Mouse (Mus musculus) lung, postnatal 0 days (tissue): ENCODE results near the gene Tnfrsf1a.

ENCODE experiments used
- CTCF ChIP-seq: IDR thresholded peaks from 2 replicates; pipeline ENCODE4 v1.5.1; 2016; ENCODE audit warnings: antibody characterized with exemption, mild to moderate bottlenecking
- EP300 ChIP-seq: IDR thresholded peaks from 2 replicates; pipeline ENCODE4 v1.6.1; 2016; ENCODE audit warnings: antibody characterized with exemption, mild to moderate bottlenecking, control low read depth

DNA sequence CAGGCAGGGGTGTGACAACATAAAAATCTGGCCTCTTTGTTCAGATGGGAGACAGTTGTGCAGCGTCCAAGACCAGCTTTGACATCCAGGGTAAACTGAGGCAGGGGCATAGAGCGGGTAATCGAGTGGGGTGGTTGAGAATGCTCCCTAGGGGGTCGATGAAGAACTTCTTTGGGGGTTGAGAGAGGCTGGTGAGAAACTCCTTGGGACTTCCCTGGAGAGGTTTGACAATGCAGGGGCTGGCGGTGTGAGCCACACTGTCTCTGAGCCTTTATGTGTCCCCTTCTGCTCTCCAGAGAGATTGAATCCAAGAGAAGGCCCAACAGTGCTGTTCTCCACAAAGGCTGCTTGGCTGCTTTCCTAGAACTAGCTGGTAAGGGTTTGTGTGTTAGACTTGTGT lies 40.7 kb downstream of the Tnfrsf1a start:
- TF ChIP-seq EP300, result no peak
- no peak for TF ChIP-seq CTCF
